In the genomic region with DNA sequence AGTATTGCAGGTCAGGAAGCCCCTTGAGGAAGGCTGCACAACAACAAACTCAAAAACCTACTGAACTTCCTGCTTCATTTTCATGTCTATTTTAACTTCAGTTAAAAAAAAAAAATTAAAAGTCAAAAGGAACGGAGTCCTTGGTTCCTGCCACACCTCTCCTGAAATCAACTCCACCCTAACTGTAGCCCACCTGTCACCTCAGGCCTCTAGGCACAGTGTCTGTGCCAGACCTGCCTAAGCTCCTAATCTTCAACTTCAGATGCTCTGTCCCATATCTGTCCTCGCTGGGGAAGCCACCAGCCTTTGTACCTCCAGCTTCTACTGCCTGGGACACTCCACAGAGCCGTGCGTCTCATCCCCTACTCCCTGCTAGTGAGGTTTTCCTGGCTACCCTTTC, we compare ENCODE assay signal across 17 mouse cellular contexts.
DNase-seq lines count a peak whose midpoint lies in the region; ATAC-seq and TF ChIP-seq lines count a peak whose summit lies in the region.
"Had no signal": no experiment of that assay in that cellular context is flagged by ENCODE, and none has a peak within 500 bp of the region (broad histone marks: within the 10 kb centered on the region; RNA-seq: fewer than 3 reads in every experiment).

No protein-coding gene starts in this region.

- H3K4me1 ChIP-seq in liver, embryonic 11.5 days (replicated peaks; ENCODE audit: control insufficient read depth, insufficient read depth, low read length), result no peaks in the 10 kb centered on the region
- H3K4me1 ChIP-seq in G1E (ENCODE audit: insufficient read depth, low read depth, low read length), result peaks cover 44% of the 10 kb centered on the region
- H3K4me1 ChIP-seq in hindbrain, embryonic 16.5 days (ENCODE audit: control insufficient read depth, insufficient read depth, low read depth, low read length), result peaks cover 5% of the 10 kb centered on the region
- H3K4me1 ChIP-seq in stomach, embryonic 16.5 days (ENCODE audit: control insufficient read depth, insufficient read depth, low read length), result peaks cover 47% of the 10 kb centered on the region

- H3K4me3 ChIP-seq in liver, embryonic 11.5 days (ENCODE audit: low read depth, low read length), result no peak overlapping the region
- H3K4me3 ChIP-seq in G1E (ENCODE audit: low read depth, low read length), result no peak overlapping the region
- no peak overlapping the region for H3K4me3 ChIP-seq in hindbrain, embryonic 16.5 days (ENCODE audit: low read length)
- H3K4me3 ChIP-seq in stomach, embryonic 16.5 days (replicated peaks; ENCODE audit: low read length), result no peak overlapping the region
- H3K4me3 ChIP-seq: heart, embryonic 13.5 days; intestine, embryonic 15.5 days; limb, embryonic 12.5 days; lung, embryonic 15.5 days; midbrain, embryonic 12.5 days had no signal

- H3K9me3 ChIP-seq in liver, embryonic 11.5 days (ENCODE audit: control insufficient read depth, low read length), result no peaks in the 10 kb centered on the region
- no peaks in the 10 kb centered on the region for H3K9me3 ChIP-seq in G1E (replicated peaks)
- no peaks in the 10 kb centered on the region for H3K9me3 ChIP-seq in hindbrain, embryonic 16.5 days (ENCODE audit: control insufficient read depth, low read length)
- no peaks in the 10 kb centered on the region for H3K9me3 ChIP-seq in stomach, embryonic 16.5 days (replicated peaks; ENCODE audit: control insufficient read depth, low read length)
- H3K9me3 ChIP-seq: heart, embryonic 13.5 days; intestine, embryonic 15.5 days; limb, embryonic 12.5 days; lung, embryonic 15.5 days; midbrain, embryonic 12.5 days had no signal

- no peak overlapping the region for H3K27ac ChIP-seq in liver, embryonic 11.5 days (ENCODE audit: low read depth, low read length)
- H3K27ac ChIP-seq in hindbrain, embryonic 16.5 days (ENCODE audit: low read depth, low read length), result peak overlapping the region; percentile 14
- peak overlapping the region; percentile 25; the same call in 1 of the 2 replicates for H3K27ac ChIP-seq in stomach, embryonic 16.5 days (ENCODE audit: low read length)
- H3K27ac ChIP-seq: heart, embryonic 13.5 days; intestine, embryonic 15.5 days; limb, embryonic 12.5 days; lung, embryonic 15.5 days; midbrain, embryonic 12.5 days had no signal

- intact Hi-C loops in left cerebral cortex, postnatal 10 days (cut with DNase I), result no loop called here

- 74% methylated on average over 4 of the region's 4 CpGs for WGBS in liver, embryonic 11.5 days
- WGBS in hindbrain, embryonic 16.5 days, result 85% methylated on average over 4 of the region's 4 CpGs
- WGBS in stomach, embryonic 16.5 days, result 64% methylated on average over 4 of the region's 4 CpGs

- H3K4me2 ChIP-seq in liver, embryonic 11.5 days, result no peak overlapping the region
- no peak overlapping the region for H3K4me2 ChIP-seq in hindbrain, embryonic 16.5 days (ENCODE audit: low read length)
- H3K4me2 ChIP-seq in stomach, embryonic 16.5 days (ENCODE audit: low read depth, low read length), result no peak overlapping the region
- H3K4me2 ChIP-seq: heart, embryonic 13.5 days; intestine, embryonic 15.5 days; limb, embryonic 12.5 days; lung, embryonic 15.5 days; midbrain, embryonic 12.5 days had no signal

- no peak overlapping the region for H3K9ac ChIP-seq in liver, embryonic 11.5 days (ENCODE audit: low read depth, low read length)
- no peak overlapping the region for H3K9ac ChIP-seq in hindbrain, embryonic 16.5 days (ENCODE audit: low read depth, low read length)
- no peak overlapping the region for H3K9ac ChIP-seq in stomach, embryonic 16.5 days (ENCODE audit: low read length)
- H3K9ac ChIP-seq: heart, embryonic 13.5 days; intestine, embryonic 15.5 days; limb, embryonic 12.5 days; lung, embryonic 15.5 days; midbrain, embryonic 12.5 days had no signal

- TF ChIP-seq CTCF in G1E (IDR thresholded peaks at IDR 0.05; ENCODE audit: low read depth, low read length), result no peak

- H3K27me3 ChIP-seq in liver, embryonic 11.5 days (replicated peaks; ENCODE audit: control insufficient read depth, insufficient read depth, low read length), result no peaks in the 10 kb centered on the region; the same call in 1 of the 2 replicates
- peaks cover 2% of the 10 kb centered on the region; the same call in 1 of the 2 replicates for H3K27me3 ChIP-seq in G1E (ENCODE audit: insufficient read depth, low read length)
- H3K27me3 ChIP-seq in hindbrain, embryonic 16.5 days (replicated peaks; ENCODE audit: control insufficient read depth, insufficient read depth, low read length), result no peaks in the 10 kb centered on the region
- H3K27me3 ChIP-seq in stomach, embryonic 16.5 days (ENCODE audit: control insufficient read depth, insufficient read depth, low read length), result no peaks in the 10 kb centered on the region
- H3K27me3 ChIP-seq: heart, embryonic 13.5 days; intestine, embryonic 15.5 days; lung, embryonic 15.5 days; midbrain, embryonic 12.5 days had no signal

- H3K36me3 ChIP-seq in liver, embryonic 11.5 days (ENCODE audit: control insufficient read depth, insufficient read depth, low read length), result no peaks in the 10 kb centered on the region
- peaks cover 43% of the 10 kb centered on the region for H3K36me3 ChIP-seq in G1E (replicated peaks)
- H3K36me3 ChIP-seq in hindbrain, embryonic 16.5 days (ENCODE audit: control insufficient read depth, insufficient read depth, low read length), result no peaks in the 10 kb centered on the region
- no peaks in the 10 kb centered on the region for H3K36me3 ChIP-seq in stomach, embryonic 16.5 days (ENCODE audit: control insufficient read depth, insufficient read depth, low read length)
- H3K36me3 ChIP-seq: intestine, embryonic 15.5 days; lung, embryonic 15.5 days; midbrain, embryonic 12.5 days had no signal

- no peak for DNase-seq in liver, embryonic 11.5 days (ENCODE audit: low spot score)
- DNase-seq in liver, result no peak
- peak; percentile 15 for DNase-seq in G1E (ENCODE audit: low spot score)
- no peak for DNase-seq in lung, postnatal 10 days
- DNase-seq in MN1 (ENCODE audit: low spot score), result no peak
- no peak for DNase-seq in left cerebral cortex, postnatal 10 days (ENCODE audit: extremely low spot score in 1 of 2, low spot score in 2 of 2)
- DNase-seq: cerebellum, adult 11-12 months; gastrocnemius, postnatal 36 days; kidney, postnatal 36 days; layer of hippocampus, postnatal 36 days had no signal

- peak; percentile 65 for ATAC-seq in liver, embryonic 11.5 days (replicated peaks; ENCODE audit: low FRiP score)
- peak; percentile 11; the same call in 1 of the 2 replicates for ATAC-seq in G1E (ENCODE audit: extremely low read depth, insufficient number of reproducible peaks, low FRiP score, poor library complexity, severe bottlenecking)
- ATAC-seq in hindbrain, embryonic 16.5 days, result no peak
- no peak for ATAC-seq in stomach, embryonic 16.5 days (ENCODE audit: insufficient read depth, low FRiP score)
- ATAC-seq: intestine, embryonic 15.5 days had no signal

Comparison
In these comparisons a context has a peak if more than half of its experiments do, and no peak if none do; other contexts are left out.
1. ATAC-seq: peak in liver, embryonic 11.5 days (single experiment) and G1E (single experiment); none in hindbrain, embryonic 16.5 days (single experiment) and stomach, embryonic 16.5 days (single experiment).